Mouse (Mus musculus) heart, postnatal 4 days (tissue): ENCODE results near the gene Hrh2. TPM values are rescaled to one million over a fixed set of nuclear protein-coding genes. Genes with fewer than 3 reads are reported as not detected.
A peak's percentile ranks its signal among the peaks of the same experiment; 100 is the strongest.

Experiments
- DNase-seq: peaks from one replicate; pipeline ENCODE4 v3.0.0; 2021
- total RNA-seq, 2 experiments: library from RNA; stranded (reverse); gene quantifications; 2 replicates each; pipeline ENCODE4 v1.2.3; 2021

Hrh2 gene
- total RNA-seq, 2 experiments from 2014 or later, result 0.11 to 0.12 TPM

- DNase-seq, result no peak
Measured at GRCm38 (mm10) chr13:54177346-54177745, 14.6 kb upstream of the Hrh2 start.

- no peak for DNase-seq
Measured at GRCm38 (mm10) chr13:54178647-54179046, 13.3 kb upstream of the Hrh2 start.

GRCm38 (mm10) chr13:54179971-54180370, 12.0 kb upstream of the Hrh2 start:
- DNase-seq, result no peak

GRCm38 (mm10) chr13:54180461-54180860, 11.5 kb upstream of the Hrh2 start:
- DNase-seq, result peak; percentile 70

GRCm38 (mm10) chr13:54181318-54181717, 10.6 kb upstream of the Hrh2 start:
- no peak for DNase-seq

- DNase-seq, result no peak
Measured at GRCm38 (mm10) chr13:54181947-54182346, 10.0 kb upstream of the Hrh2 start.

GRCm38 (mm10) chr13:54186394-54186793, 5.5 kb upstream of the Hrh2 start:
- DNase-seq, result no peak

- DNase-seq, result no peak
Measured at GRCm38 (mm10) chr13:54188190-54188706, 3.7 kb upstream of the Hrh2 start.

GRCm38 (mm10) chr13:54189896-54190295, 2.0 kb upstream of the Hrh2 start:
- DNase-seq, result no peak

GRCm38 (mm10) chr13:54191181-54191580, 748 bp upstream of the Hrh2 start:
- DNase-seq, result no peak

GRCm38 (mm10) chr13:54193580-54193979, 1.7 kb downstream of the Hrh2 start:
- DNase-seq, result no peak

- no peak for DNase-seq
Measured at GRCm38 (mm10) chr13:54199000-54199399, 7.1 kb downstream of the Hrh2 start.

- no peak for DNase-seq
Measured at GRCm38 (mm10) chr13:54202458-54202857, 10.5 kb downstream of the Hrh2 start.

GRCm38 (mm10) chr13:54203419-54203818, 11.5 kb downstream of the Hrh2 start:
- DNase-seq, result no peak

- DNase-seq, result no peak
Measured at GRCm38 (mm10) chr13:54205195-54205594, 13.3 kb downstream of the Hrh2 start.

GRCm38 (mm10) chr13:54206140-54206753, 14.3 kb downstream of the Hrh2 start:
- DNase-seq, result no peak

- DNase-seq, result no peak
Measured at GRCm38 (mm10) chr13:54209476-54210253, 17.7 kb downstream of the Hrh2 start.

GRCm38 (mm10) chr13:54211528-54212488, 19.9 kb downstream of the Hrh2 start:
- DNase-seq, result no peak

- DNase-seq, result no peak
Measured at GRCm38 (mm10) chr13:54212516-54212915, 20.6 kb downstream of the Hrh2 start.

GRCm38 (mm10) chr13:54215266-54215665, 23.3 kb downstream of the Hrh2 start:
- no peak for DNase-seq

GRCm38 (mm10) chr13:54215777-54216316, 23.9 kb downstream of the Hrh2 start:
- no peak for DNase-seq

GRCm38 (mm10) chr13:54218341-54218740, 26.4 kb downstream of the Hrh2 start:
- DNase-seq, result no peak
